Mouse (Mus musculus) lung, adult 2 months (tissue): ENCODE measurements around the gene Foxo1. TPM values are rescaled to one million over a fixed set of nuclear protein-coding genes. Genes with fewer than 3 reads are reported as not detected.

ENCODE experiments used
- DNase-seq: peaks from one replicate; pipeline ENCODE4 v3.0.0; 2022
- H3K4me1 ChIP-seq: fragments of 200-500 bp; 2 replicates; pipeline ENCODE4 v1.6.1; 2011; ENCODE audit warnings: low read length; ENCODE audit not compliant: control insufficient read depth, insufficient read depth
- H3K4me3 ChIP-seq: fragments of 200-500 bp; replicated peaks from 2 replicates; pipeline ENCODE3; 2011; ENCODE audit warnings: low read depth, mild to moderate bottlenecking, control low read depth, low read length; ENCODE audit errors: extremely low read depth
- CTCF ChIP-seq: fragments of 200-500 bp; IDR thresholded peaks from 2 replicates; pipeline ENCODE4 v1.5.1; 2011; ENCODE audit warnings: mild to moderate bottlenecking, low read length, control low read depth; ENCODE audit not compliant: insufficient read depth
- POLR2A ChIP-seq: fragments of 200-500 bp; IDR thresholded peaks from 2 replicates; pipeline ENCODE4 v1.6.1; 2011; ENCODE audit warnings: low read depth, mild to moderate bottlenecking, control low read depth, low read length, borderline replicate concordance; ENCODE audit errors: extremely low read depth
- WGBS: fragments of 180-500 bp; shearing (Covaris S2); methylation state at CpG from one replicate; pipeline ENCODE4 v1.1.7; 2018; 5-methylcytosine and 5-hydroxymethylcytosine counted together
- polyA plus RNA-seq: library from polyadenylated mRNA; depleted of rRNA; stranded (reverse); fragments of >200 nt; gene quantifications from 2 replicates; pipeline ENCODE4 v1.2.3, GENCODE M21; 2012

Gene Foxo1
- polyA plus RNA-seq, 1 experiment = 16.9 TPM

DNA sequence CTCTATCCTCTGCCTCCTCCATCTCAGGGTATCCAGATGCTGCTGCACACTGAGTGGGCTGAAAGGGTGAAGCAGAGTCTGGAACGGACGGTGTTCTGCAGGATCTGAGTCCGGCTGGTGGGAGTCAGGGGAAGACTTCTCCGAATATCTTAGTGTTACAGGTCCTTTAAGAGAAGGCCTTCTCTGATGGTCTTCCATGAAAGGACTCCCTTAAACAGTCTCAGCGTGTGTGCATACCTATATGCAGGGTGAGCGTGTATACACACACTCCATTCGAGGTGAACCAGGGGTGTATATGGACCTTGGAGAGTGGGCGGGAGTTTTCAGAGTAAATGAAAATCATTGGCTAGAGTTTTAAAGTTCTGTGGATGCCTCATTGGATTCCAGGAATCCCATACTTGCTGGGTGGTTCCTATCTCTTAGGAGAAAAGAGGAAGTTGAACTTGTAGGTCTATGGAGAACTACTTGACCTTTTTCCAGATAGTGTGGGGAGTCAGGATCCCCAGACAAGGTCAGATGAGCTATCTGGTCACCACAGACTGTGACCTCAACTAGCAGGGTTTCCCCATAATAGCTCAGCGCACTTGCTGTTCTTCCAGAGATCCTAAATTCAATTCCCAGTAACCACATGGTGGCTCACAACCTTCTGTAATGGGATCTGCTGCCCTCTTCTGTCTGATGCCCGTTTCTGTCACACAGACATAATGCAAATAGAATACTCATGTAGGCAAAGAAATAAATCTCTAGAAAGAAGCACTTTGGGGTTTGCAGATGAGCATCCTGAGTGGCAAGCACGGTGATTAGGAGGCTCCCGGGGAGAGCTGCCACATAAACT is 21.9 kb upstream of the Foxo1 start:
- H3K4me3 ChIP-seq = no peak overlapping the region
- whole genome bisulfite sequencing = 80% methylated on average over 12 of the region's 12 CpGs
- TF ChIP-seq POLR2A = no peak
- TF ChIP-seq CTCF = no peak
- DNase-seq = no peak
- H3K4me1 ChIP-seq = no peaks in the 10 kb centered on the region

DNA sequence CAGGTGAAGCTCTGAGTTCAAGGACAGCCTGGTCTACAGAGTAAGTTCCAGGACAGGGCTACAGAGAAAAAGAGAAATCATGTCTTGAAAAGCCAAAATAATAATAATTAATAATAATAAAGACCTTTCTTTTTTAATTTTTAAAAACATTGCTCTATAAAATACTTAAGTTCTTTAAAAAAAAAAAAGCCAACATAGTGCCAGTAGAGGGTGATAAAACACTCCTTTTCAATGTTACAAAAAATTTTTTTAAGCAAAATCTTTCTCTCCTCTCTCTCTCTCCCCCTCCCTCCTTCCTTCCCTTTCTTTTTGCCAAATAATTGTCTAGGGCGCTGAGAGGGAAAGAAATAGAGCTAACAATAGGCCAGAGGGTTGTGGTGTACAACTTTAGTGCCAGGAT is 17.0 kb upstream of the Foxo1 start:
- no peak overlapping the region for H3K4me3 ChIP-seq
- no peak for DNase-seq
- no peaks in the 10 kb centered on the region for H3K4me1 ChIP-seq
- 9% methylated on average over 1 of the region's 1 CpGs for WGBS
- no peak for TF ChIP-seq POLR2A
- no peak for TF ChIP-seq CTCF

GRCm38 (mm10) chr3:52253656-52254461 is 14.3 kb upstream of the Foxo1 start:
- no peak overlapping the region for H3K4me3 ChIP-seq
- peaks cover 2% of the 10 kb centered on the region; the same call in 1 of the 2 replicates for H3K4me1 ChIP-seq
- TF ChIP-seq CTCF = peak; percentile 56
- no peak for TF ChIP-seq POLR2A
- 40% methylated on average over 14 of the region's 14 CpGs for WGBS
- DNase-seq = no peak

DNA sequence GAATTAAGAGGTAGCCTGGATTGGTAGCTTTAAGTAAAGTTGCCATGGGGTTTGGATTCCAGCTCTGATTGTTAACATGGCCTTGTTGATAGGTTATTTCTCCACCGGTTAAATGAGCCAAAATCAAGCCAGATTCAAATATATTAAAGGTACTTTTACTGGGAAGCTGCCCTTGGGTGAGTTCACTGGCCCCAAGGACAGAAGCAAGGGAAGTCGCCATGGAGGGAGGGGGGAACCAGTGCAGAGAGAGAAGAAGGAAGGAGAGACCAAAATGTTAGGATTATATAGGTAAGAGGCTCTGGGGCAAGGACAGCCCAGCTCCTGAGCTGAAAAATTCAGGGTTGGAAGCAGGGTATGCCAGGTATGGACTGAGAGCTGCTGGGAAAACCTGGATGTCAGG is 13.6 kb upstream of the Foxo1 start:
- H3K4me3 ChIP-seq = no peak overlapping the region
- H3K4me1 ChIP-seq = peaks cover 2% of the 10 kb centered on the region; the same call in 1 of the 2 replicates
- DNase-seq = no peak
- 45% methylated on average over 2 of the region's 2 CpGs for WGBS
- TF ChIP-seq POLR2A (no peak), CTCF (no peak)

DNA sequence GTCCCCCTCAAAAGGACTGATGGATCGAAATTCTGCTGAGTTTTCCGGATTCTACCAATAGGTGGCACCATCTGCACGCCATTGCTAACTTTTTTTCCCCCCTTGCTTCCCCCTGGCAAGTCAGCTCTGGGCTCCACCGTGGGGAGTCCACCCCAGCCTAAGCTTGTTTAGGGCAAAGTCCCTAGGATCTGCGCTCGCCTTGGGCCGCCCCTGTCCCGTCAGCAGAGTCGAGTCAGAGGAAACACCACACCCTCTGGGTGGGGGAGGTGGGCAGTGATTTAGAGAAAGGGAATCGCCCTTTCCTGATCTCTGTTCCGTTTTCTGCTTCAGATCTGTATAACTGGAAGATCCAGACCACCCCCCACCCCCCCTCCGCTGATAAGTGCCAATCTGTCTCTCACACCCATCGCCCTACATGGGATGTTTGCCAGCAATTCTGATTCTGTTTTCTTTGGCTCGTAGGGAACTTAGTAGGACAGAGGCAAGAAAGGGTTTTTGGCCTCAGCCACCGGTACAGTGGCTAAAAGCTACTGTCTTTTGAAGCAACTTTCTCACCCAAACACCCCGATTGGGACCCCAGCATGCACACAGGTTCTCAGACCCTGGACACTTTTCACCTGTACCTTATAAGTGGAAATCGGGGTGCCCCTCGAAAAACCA is 10.2 kb upstream of the Foxo1 start:
- peaks cover 2% of the 10 kb centered on the region; the same call in 1 of the 2 replicates for H3K4me1 ChIP-seq
- TF ChIP-seq POLR2A = no peak
- TF ChIP-seq CTCF = peak; percentile 58
- peak overlapping the region; percentile 61 for H3K4me3 ChIP-seq
- 8% methylated on average over 18 of the region's 18 CpGs for WGBS
- peak; percentile 64 for DNase-seq

DNA sequence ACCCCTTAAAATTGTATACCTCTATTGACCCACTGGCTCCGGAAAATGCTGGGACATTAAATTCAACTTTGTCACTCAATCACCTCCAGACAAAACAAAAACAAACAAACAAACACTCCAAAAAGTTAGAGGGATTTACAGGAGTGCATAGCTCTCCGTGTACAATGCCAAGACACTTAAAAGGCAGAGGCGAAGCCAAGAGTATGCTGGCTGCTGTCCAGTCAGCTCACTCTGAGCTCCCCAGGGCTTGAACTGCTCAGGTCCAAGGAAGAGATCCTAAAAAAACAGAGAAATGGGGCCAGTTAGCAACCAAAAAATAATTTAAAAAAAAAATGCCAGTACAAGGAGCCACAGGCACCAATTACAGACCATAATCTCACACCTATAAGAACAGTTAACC is 9.6 kb upstream of the Foxo1 start:
- peak; percentile 43 for DNase-seq
- H3K4me1 ChIP-seq = peaks cover 2% of the 10 kb centered on the region; the same call in 1 of the 2 replicates
- no peak for TF ChIP-seq CTCF
- TF ChIP-seq POLR2A = no peak
- WGBS = 10% methylated on average over 3 of the region's 3 CpGs
- no peak overlapping the region for H3K4me3 ChIP-seq

- DNase-seq = peak; percentile 74
- WGBS = 45% methylated on average over 13 of the region's 13 CpGs
- H3K4me1 ChIP-seq = peaks cover 2% of the 10 kb centered on the region; the same call in 1 of the 2 replicates
- no peak overlapping the region for H3K4me3 ChIP-seq
- peak; percentile 96 for TF ChIP-seq CTCF
- no peak for TF ChIP-seq POLR2A
Measured at GRCm38 (mm10) chr3:52262431-52263161, 5.5 kb upstream of the Foxo1 start.

- 86% methylated on average over 8 of the region's 8 CpGs for WGBS
- no peak overlapping the region for H3K4me3 ChIP-seq
- no peaks in the 10 kb centered on the region for H3K4me1 ChIP-seq
- DNase-seq = no peak
- TF ChIP-seq POLR2A (no peak), CTCF (no peak)
Measured at GRCm38 (mm10) chr3:52264354-52264753, 3.8 kb upstream of the Foxo1 start.
